Mouse (Mus musculus) ovary, postnatal 14 days (tissue): ENCODE measurements around the gene Ceacam14.

Experiments
- DNase-seq: peaks from one replicate; pipeline ENCODE4 v3.0.0; 2022; ENCODE audit warnings: low spot score

Gene Ceacam14

GRCm38 (mm10) chr7:17812333-17812732 is at the start of gene Ceacam14:
Gene Ceacam14, plus strand, starts transcription at chr7:17812633.
- no peak for DNase-seq
